Mouse (Mus musculus) limb, embryonic 12.5 days (tissue): ENCODE results near the gene U2af2. TPM values are rescaled to one million over a fixed set of nuclear protein-coding genes. Genes with fewer than 3 reads are reported as not detected.

Source experiments
- ATAC-seq: fragments of 200-750 bp; cut with Nextera tagmentation; 2 replicates; pipeline ENCODE4 v1.8.0; 2017; ENCODE audit warnings: low read depth, moderate TSS enrichment; ENCODE audit not compliant: insufficient number of reproducible peaks, insufficient read depth, low FRiP score, low TSS enrichment
- H3K27ac ChIP-seq: fragments of 300-500 bp; sonication (generic); 2 replicates; pipeline ENCODE4 v1.5.1; 2016; ENCODE audit warnings: mild to moderate bottlenecking, moderate library complexity
- H3K27me3 ChIP-seq: fragments of 300-500 bp; sonication (generic); 2 replicates; pipeline ENCODE4 v1.6.1; 2016; ENCODE audit warnings: mild to moderate bottlenecking, moderate library complexity
- H3K36me3 ChIP-seq: fragments of 300-500 bp; sonication (generic); 2 replicates; pipeline ENCODE4 v1.6.1; 2016; ENCODE audit warnings: mild to moderate bottlenecking, moderate library complexity
- H3K4me1 ChIP-seq: fragments of 300-500 bp; sonication (generic); replicated peaks from 2 replicates; pipeline ENCODE4 v1.6.1; 2016
- H3K4me2 ChIP-seq: fragments of 300-500 bp; sonication (generic); 2 replicates; pipeline ENCODE4 v1.6.1; 2016; ENCODE audit warnings: mild to moderate bottlenecking, moderate library complexity
- H3K4me3 ChIP-seq: fragments of 300-500 bp; sonication (generic); replicated peaks from 2 replicates; pipeline ENCODE4 v1.5.1; 2016; ENCODE audit warnings: mild to moderate bottlenecking
- H3K9ac ChIP-seq: fragments of 300-500 bp; sonication (generic); replicated peaks from 2 replicates; pipeline ENCODE4 v1.6.1; 2016; ENCODE audit warnings: mild to moderate bottlenecking, moderate library complexity
- H3K9me3 ChIP-seq: fragments of 300-500 bp; sonication (generic); 2 replicates; pipeline ENCODE4 v1.6.1; 2016; ENCODE audit warnings: mild to moderate bottlenecking, moderate library complexity
- WGBS: fragments of 180-500 bp; shearing (Covaris S2); methylation state at CpG from one replicate; pipeline ENCODE4 v1.1.7; 2016; 5-methylcytosine and 5-hydroxymethylcytosine counted together
- polyA plus RNA-seq: library from polyadenylated mRNA; unstranded; fragments of >200 nt; fragmentation: Nextera tagmentation; extraction: Ambion mirVana; gene quantifications from 2 replicates; pipeline ENCODE4 v1.2.1, GENCODE M21; 2016

The U2af2 gene
- polyA plus RNA-seq, 1 experiment from 2014 or later: 175 TPM

- Histone ChIP-seq H3K27ac (peak overlapping the region; percentile 95; the same call in 1 of the 2 replicates), H3K4me2 (peak overlapping the region; percentile 55), H3K27me3 (no peaks in the 10 kb centered on the region), H3K4me1 (peaks cover 5% of the 10 kb centered on the region; the same call in 1 of the 2 replicates), H3K4me3 (peak overlapping the region; percentile 62), H3K36me3 (peaks cover 53% of the 10 kb centered on the region), H3K9ac (no peak overlapping the region), H3K9me3 (peaks cover 34% of the 10 kb centered on the region; the same call in 1 of the 2 replicates)
- ATAC-seq: no peak
- 93% methylated on average over 8 of the region's 8 CpGs for WGBS
Measured at GRCm38 (mm10) chr7:5037467-5037866, 24.5 kb upstream of the U2af2 start.

DNA sequence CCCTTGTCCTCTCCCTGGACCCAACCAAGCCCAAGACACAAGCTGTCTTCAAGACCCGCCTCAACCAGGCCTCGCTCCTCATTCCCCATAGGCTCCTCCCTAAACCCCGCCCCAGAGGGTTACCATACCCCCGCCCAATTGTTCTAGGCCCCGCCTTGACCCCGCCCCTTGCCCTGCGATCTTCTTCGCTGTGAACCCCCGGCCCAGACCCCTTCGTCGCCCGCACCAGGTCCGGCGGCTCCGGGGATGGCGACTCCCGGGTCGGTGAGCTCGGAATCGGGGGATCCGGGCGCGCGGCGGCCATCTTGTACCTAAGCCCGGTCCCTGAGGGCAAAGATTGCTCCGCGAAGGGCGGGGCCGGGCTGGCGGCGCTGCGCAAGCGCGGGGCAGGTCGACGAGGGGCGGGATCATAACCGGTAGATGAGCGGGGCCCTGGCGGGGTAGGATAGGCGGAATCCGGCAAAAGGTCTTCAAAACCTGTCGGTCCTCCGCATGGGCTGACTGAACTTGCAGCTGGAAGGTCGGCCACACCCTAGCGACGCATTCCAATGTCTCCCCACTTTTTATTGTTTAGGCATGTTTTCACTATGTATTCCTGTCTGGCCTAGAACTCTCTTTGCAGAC, 23.7 kb upstream of the U2af2 start, which contains the start of gene Zfp784:
TSS of gene Zfp784 (minus strand) at position 338 of the 624 bp plus-strand sequence.
- Histone ChIP-seq H3K9ac (peak within 1 kb of the TSS; percentile 76), H3K4me2 (peak within 1 kb of the TSS; percentile 55), H3K27ac (peak within 1 kb of the TSS; percentile 95), H3K4me3 (peak within 1 kb of the TSS; percentile 62), H3K9me3 (peaks cover 30% of the 10 kb centered on the region; the same call in 1 of the 2 replicates), H3K4me1 (peaks cover 5% of the 10 kb centered on the region; the same call in 1 of the 2 replicates), H3K36me3 (peaks cover 46% of the 10 kb centered on the region), H3K27me3 (no peaks in the 10 kb centered on the region)
- peak; percentile 92 for ATAC-seq
- WGBS: under 1% methylated on average over 48 of the region's 48 CpGs

GRCm38 (mm10) chr7:5038940-5039339, 23.0 kb upstream of the U2af2 start:
- WGBS: 46% methylated on average over 5 of the region's 5 CpGs
- no peaks in the 10 kb centered on the region for H3K27me3 ChIP-seq
- peak overlapping the region; percentile 55 for H3K4me2 ChIP-seq
- peaks cover 5% of the 10 kb centered on the region; the same call in 1 of the 2 replicates for H3K4me1 ChIP-seq
- peaks cover 38% of the 10 kb centered on the region for H3K36me3 ChIP-seq
- H3K9me3 ChIP-seq: peaks cover 23% of the 10 kb centered on the region; the same call in 1 of the 2 replicates
- ATAC-seq: no peak
- peak overlapping the region; percentile 76 for H3K9ac ChIP-seq
- peak overlapping the region; percentile 62 for H3K4me3 ChIP-seq
- peak overlapping the region; percentile 95 for H3K27ac ChIP-seq

DNA sequence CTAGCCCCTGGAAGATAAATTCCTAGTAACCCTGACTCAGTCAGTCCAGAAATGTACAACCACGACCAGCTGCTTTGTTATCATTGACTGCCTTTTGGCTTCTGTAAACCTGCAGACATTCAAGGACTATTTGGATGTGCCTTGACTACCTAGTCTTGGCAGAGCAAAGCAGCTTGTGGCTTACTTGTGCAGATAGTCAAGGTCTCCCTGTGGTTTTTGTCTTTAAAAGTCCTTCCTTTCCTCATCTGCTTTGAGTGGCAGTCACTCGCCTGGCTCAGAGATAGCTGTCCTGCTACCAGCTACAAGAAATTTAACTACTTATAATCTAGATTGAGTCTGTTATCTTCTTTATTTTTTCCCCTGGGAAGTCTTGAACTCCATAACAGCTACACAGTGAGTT, 17.0 kb upstream of the U2af2 start:
- Histone ChIP-seq H3K27ac (no peak overlapping the region), H3K27me3 (no peaks in the 10 kb centered on the region), H3K4me3 (no peak overlapping the region), H3K4me1 (no peaks in the 10 kb centered on the region), H3K36me3 (peaks cover 11% of the 10 kb centered on the region; the same call in 1 of the 2 replicates), H3K4me2 (no peak overlapping the region), H3K9me3 (no peaks in the 10 kb centered on the region), H3K9ac (no peak overlapping the region)
- WGBS: 76% methylated on average over 2 of the region's 2 CpGs
- ATAC-seq: no peak

DNA sequence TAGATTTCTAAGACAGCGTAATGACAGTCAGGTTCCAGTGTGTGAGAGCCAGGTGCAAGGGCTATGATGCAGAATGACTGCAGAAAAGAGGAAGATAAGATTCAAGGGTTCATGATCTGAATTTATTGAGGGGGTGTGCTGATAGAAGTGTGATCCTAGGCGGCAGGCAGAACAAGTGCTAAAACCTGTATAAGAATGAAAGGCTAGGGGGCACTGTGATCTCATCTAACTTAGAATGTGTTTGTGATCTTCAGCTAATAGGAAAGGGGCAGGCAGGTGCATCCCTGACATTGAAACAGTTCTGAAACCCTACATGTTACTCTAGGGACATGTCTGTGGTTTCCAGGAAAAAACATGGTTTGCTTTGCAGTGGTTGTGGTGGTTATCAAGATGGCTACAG, 15.8 kb upstream of the U2af2 start:
- H3K27ac ChIP-seq: no peak overlapping the region
- no peaks in the 10 kb centered on the region; the same call in 1 of the 2 replicates for H3K27me3 ChIP-seq
- H3K4me3 ChIP-seq: no peak overlapping the region
- H3K9me3 ChIP-seq: no peaks in the 10 kb centered on the region
- H3K4me2 ChIP-seq: no peak overlapping the region
- no peak for ATAC-seq
- WGBS: 67% methylated on average over 2 of the region's 2 CpGs
- peaks cover 6% of the 10 kb centered on the region; the same call in 1 of the 2 replicates for H3K36me3 ChIP-seq
- peaks cover 9% of the 10 kb centered on the region; the same call in 1 of the 2 replicates for H3K4me1 ChIP-seq
- no peak overlapping the region for H3K9ac ChIP-seq

DNA sequence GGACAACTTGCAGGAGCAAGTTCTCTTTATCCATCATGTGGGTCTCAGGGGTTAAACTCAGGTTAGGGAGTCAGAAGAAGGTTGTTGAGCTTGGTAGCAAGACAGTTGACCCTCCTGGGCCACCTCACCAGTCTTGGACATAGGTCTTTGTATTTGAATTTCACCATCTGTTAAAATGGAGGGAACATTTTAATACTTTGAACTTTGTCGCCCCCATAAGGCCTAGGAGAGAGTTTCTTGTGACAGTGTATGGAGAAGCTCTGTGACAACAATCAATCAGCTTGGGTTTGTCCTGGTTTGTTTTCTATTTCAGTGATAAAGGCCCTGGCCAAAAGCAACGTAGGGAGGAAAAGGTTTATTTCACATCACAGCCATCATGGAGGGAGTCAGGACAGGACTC, 14.6 kb upstream of the U2af2 start:
- no peaks in the 10 kb centered on the region for H3K9me3 ChIP-seq
- no peak overlapping the region for H3K4me3 ChIP-seq
- no peak for ATAC-seq
- H3K27ac ChIP-seq: no peak overlapping the region
- no peak overlapping the region for H3K4me2 ChIP-seq
- H3K4me1 ChIP-seq: peaks cover 14% of the 10 kb centered on the region
- H3K9ac ChIP-seq: no peak overlapping the region
- peaks cover 7% of the 10 kb centered on the region for H3K27me3 ChIP-seq
- no peaks in the 10 kb centered on the region for H3K36me3 ChIP-seq
- WGBS: 34% methylated on average over 2 of the region's 2 CpGs

DNA sequence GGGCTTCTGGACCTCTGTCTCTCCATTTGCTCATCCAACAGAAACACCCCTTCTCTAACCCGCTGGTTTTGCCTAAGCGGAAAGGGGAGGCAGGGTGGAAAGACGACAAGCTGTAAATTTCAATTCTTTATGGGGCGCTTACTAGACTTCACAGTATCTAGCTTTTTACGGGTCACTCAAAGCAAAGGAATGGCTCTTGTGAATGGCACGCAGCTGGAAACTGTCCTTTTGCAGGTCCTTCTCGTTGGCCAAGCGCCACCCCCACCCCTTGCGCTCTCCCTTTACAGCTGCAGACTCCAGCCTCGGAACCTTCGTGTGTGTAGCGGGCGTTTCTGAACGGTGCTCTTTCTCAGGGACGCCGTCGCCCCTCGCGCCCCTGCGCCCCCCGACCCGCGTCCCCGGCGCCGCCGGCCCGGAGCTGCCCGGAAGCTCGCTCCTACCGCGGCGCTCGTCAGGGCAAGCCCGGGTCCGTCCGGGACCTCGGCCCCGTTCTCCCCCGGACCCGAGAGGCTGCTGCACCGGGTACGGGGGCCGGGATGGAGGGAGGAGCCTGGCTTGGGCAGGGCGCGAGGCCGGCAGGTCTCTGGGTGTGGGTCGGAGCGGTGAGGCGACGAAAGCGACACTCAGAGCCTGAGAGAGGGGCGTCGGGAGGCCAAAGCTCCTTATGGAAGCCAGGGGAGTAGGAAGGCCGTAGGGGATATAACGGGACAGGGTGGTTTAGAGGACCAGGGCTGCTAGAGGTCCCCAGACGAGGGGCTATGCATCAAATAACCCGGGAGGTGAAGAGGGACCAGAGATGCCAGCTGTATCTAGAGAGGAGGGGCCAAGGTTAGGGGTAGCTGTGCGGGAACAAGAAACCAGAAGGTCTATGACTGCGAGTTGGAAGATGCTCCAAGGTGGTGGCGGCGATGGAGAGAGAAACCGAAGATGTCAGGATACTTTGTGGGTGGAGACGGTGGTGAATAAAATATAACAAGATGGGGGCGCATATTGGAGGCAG, 10.4 kb upstream of the U2af2 start, which contains the start of gene Zfp580:
TSS of gene Zfp580 (plus strand) at position 346 of the 1,000 bp plus-strand sequence.
- peak within 1 kb of the TSS; percentile 89 for H3K4me2 ChIP-seq
- 0 out of 2 replicates have a peak, but pooled peaks cover 3% of the 10 kb centered on the region for H3K36me3 ChIP-seq
- WGBS: 1% methylated on average over 65 of the region's 65 CpGs
- 0 out of 2 replicates have a peak, but pooled peaks cover 3% of the 10 kb centered on the region for H3K9me3 ChIP-seq
- H3K27me3 ChIP-seq: peaks cover 48% of the 10 kb centered on the region
- peaks cover 40% of the 10 kb centered on the region for H3K4me1 ChIP-seq
- H3K27ac ChIP-seq: peak within 1 kb of the TSS; percentile 75
- peak within 1 kb of the TSS; percentile 80 for H3K4me3 ChIP-seq
- peak; percentile 66 for ATAC-seq
- peak within 1 kb of the TSS; percentile 93 for H3K9ac ChIP-seq

DNA sequence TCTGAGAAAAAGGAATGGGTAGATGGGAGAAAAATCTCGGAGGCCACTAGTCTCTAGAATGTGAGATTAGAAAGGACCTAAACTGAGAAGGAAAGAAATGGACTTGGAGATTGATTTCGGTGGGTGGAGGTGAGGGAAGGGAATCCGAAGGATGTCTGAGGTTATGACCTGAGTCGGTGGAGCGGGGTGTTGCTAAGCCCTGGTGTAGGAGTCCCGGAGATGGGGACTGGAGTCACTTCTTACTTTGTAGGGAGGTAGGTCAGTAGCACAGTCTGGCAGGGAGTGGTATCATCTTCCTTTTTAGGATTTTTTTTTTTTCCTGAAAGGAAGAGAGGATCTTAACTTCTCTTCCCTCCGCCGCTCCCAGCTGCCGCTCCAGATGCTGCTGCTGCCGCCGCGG, 9.5 kb upstream of the U2af2 start:
- WGBS: 3% methylated on average over 12 of the region's 12 CpGs
- H3K27ac ChIP-seq: no peak overlapping the region
- ATAC-seq: no peak
- peaks cover 58% of the 10 kb centered on the region for H3K27me3 ChIP-seq
- peak overlapping the region; percentile 80 for H3K4me3 ChIP-seq
- H3K9me3 ChIP-seq: 0 out of 2 replicates have a peak, but pooled peaks cover 3% of the 10 kb centered on the region
- H3K36me3 ChIP-seq: 0 out of 2 replicates have a peak, but pooled peaks cover 3% of the 10 kb centered on the region
- H3K4me2 ChIP-seq: peak overlapping the region; percentile 89
- H3K4me1 ChIP-seq: peaks cover 43% of the 10 kb centered on the region
- peak overlapping the region; percentile 93 for H3K9ac ChIP-seq

DNA sequence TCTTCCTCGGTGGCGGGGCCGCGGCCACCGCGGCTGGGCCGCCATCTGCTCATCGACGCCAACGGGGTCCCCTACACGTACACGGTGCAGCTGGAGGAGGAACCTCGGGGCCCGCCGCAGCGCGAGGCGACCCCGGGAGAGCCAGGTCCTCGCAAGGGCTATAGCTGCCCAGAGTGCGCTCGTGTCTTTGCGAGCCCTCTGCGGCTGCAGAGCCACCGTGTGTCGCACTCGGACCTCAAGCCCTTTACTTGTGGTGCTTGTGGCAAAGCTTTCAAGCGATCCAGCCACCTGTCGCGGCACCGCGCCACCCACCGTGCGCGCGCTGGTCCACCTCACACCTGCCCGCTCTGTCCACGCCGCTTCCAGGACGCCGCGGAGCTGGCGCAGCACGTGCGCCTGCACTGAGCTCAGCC, 9.0 kb upstream of the U2af2 start:
- Histone ChIP-seq H3K4me2 (peak overlapping the region; percentile 89), H3K9me3 (0 out of 2 replicates have a peak, but pooled peaks cover 3% of the 10 kb centered on the region), H3K36me3 (0 out of 2 replicates have a peak, but pooled peaks cover 3% of the 10 kb centered on the region), H3K4me3 (peak overlapping the region; percentile 80), H3K27me3 (peaks cover 63% of the 10 kb centered on the region), H3K4me1 (peaks cover 48% of the 10 kb centered on the region), H3K27ac (no peak overlapping the region), H3K9ac (peak overlapping the region; percentile 93)
- ATAC-seq: no peak; the same call in 1 of the 2 replicates
- 2% methylated on average over 45 of the region's 45 CpGs for WGBS

DNA sequence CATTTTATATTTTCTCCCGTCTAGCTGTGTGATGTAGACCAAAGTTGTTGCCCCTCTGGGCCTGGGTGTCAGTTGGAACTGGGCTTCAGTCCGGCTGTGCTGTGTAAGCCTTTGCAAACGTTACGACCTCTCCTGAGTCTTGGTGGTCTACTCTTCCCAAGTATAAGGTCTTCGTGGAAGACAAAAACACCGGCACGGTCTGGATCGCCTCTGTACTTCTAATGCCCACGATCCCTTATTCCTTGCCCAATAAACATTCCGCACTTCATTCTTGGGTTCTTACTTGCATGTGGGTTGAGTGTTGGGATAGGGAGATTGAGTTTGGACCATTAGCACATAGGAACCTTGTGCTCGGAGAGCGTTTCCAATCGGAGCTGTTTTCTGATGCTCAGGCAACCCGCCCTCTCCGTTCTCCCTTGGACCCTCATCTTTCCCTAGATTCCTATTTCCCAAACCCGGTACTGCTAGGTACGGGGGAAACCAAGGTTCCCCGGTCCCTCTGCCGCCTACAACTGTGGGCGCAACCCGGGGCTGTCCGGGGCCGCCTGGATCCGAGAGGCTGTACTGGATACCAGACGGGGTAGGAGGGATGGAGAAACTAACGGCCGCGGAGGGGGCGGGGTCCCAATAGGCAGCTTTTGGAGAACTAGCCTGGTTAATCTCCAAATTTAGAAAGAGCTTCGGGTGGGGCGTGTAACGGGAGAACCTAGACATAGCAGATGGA, 8.3 kb upstream of the U2af2 start:
- Histone ChIP-seq H3K9ac (peak overlapping the region; percentile 93), H3K9me3 (0 out of 2 replicates have a peak, but pooled peaks cover 3% of the 10 kb centered on the region), H3K4me2 (peak overlapping the region; percentile 89), H3K27ac (no peak overlapping the region), H3K36me3 (0 out of 2 replicates have a peak, but pooled peaks cover 3% of the 10 kb centered on the region), H3K4me3 (peak overlapping the region; percentile 80), H3K27me3 (peaks cover 70% of the 10 kb centered on the region), H3K4me1 (peaks cover 50% of the 10 kb centered on the region)
- ATAC-seq: no peak
- WGBS: 9% methylated on average over 32 of the region's 32 CpGs
